Mouse (Mus musculus) liver, adult 2 months (tissue): ENCODE measurements around the gene Dmrtc2. TPM values are rescaled to one million over a fixed set of nuclear protein-coding genes. Genes with fewer than 3 reads are reported as not detected.
A peak's percentile ranks its signal among the peaks of the same experiment; 100 is the strongest.

Source experiments
- DNase-seq: peaks from one replicate; pipeline ENCODE4 v3.0.0-alpha.2; 2011; ENCODE audit warnings: low read depth, low spot score; ENCODE audit errors: extremely low read depth
- H3K27ac ChIP-seq: fragments of 200-500 bp; replicated peaks from 2 replicates; pipeline ENCODE4 v1.5.1; 2012; ENCODE audit warnings: low read depth, mild to moderate bottlenecking, control low read depth, inconsistent platforms, low read length; ENCODE audit not compliant: insufficient read depth
- H3K27me3 ChIP-seq: fragments of 200-500 bp; 2 replicates; pipeline ENCODE4 v1.6.1; 2012; ENCODE audit warnings: mild to moderate bottlenecking, moderate library complexity, low read length, inconsistent platforms; ENCODE audit not compliant: control insufficient read depth, insufficient read depth
- H3K36me3 ChIP-seq: fragments of 200-500 bp; 2 replicates; pipeline ENCODE4 v1.6.1; 2012; ENCODE audit warnings: low read length, inconsistent platforms; ENCODE audit not compliant: control insufficient read depth, insufficient read depth
- H3K4me1 ChIP-seq: fragments of 200-500 bp; 2 replicates; pipeline ENCODE4 v1.6.1; 2011; ENCODE audit warnings: low read length; ENCODE audit not compliant: control insufficient read depth, insufficient read depth
- H3K4me3 ChIP-seq: fragments of 200-500 bp; 2 replicates; pipeline ENCODE4 v1.5.1; 2011; ENCODE audit warnings: low read depth, mild to moderate bottlenecking, control low read depth, low read length, moderate library complexity; ENCODE audit not compliant: insufficient read depth
- H3K79me2 ChIP-seq: fragments of 200-500 bp; 2 replicates; pipeline ENCODE4 v1.6.1; 2012; ENCODE audit warnings: inconsistent platforms, mild to moderate bottlenecking, low read length, moderate library complexity; ENCODE audit not compliant: control insufficient read depth, insufficient read depth
- H3K9ac ChIP-seq: fragments of 200-500 bp; 2 replicates; pipeline ENCODE4 v1.6.1; 2012; ENCODE audit warnings: low read depth, mild to moderate bottlenecking, control low read depth, inconsistent platforms, low read length
- CTCF ChIP-seq: fragments of 200-500 bp; IDR thresholded peaks from 2 replicates; pipeline ENCODE4 v1.5.1; 2011; ENCODE audit warnings: low read depth, low read length, control low read depth
- POLR2A ChIP-seq: fragments of 200-500 bp; IDR thresholded peaks from 2 replicates; pipeline ENCODE4 v1.6.1; 2011; ENCODE audit warnings: low read length, control low read depth; ENCODE audit not compliant: insufficient read depth; ENCODE audit errors: extremely low read depth
- WGBS: fragments of 180-500 bp; shearing (Covaris S2); methylation state at CpG from one replicate; pipeline ENCODE4 v1.1.7; 2018; 5-methylcytosine and 5-hydroxymethylcytosine counted together
- polyA plus RNA-seq: library from polyadenylated mRNA; depleted of rRNA; stranded (reverse); fragments of >200 nt; gene quantifications from 2 replicates; pipeline ENCODE4 v1.2.3, GENCODE M21; 2012
- total RNA-seq: library from RNA; depleted of rRNA; stranded (reverse); fragments of >200 nt; gene quantifications from 2 replicates; pipeline ENCODE4 v1.2.3, GENCODE M21; 2014

Gene Dmrtc2
- total and polyA plus RNA-seq, 2 experiments: not detected

- peaks cover 13% of the 10 kb centered on the region for H3K4me1 ChIP-seq
These were observed 16.4 kb downstream of the Dmrtc2 start for GRCm38 (mm10) chr7:24886308-24886633.

GRCm38 (mm10) chr7:24887096-24887495 lies 17.2 kb downstream of the Dmrtc2 start:
- H3K4me3 ChIP-seq: no peak overlapping the region
- TF ChIP-seq POLR2A (no peak), CTCF (no peak)
- peaks cover 9% of the 10 kb centered on the region; the same call in 1 of the 2 replicates for H3K79me2 ChIP-seq
- no peak overlapping the region for H3K9ac ChIP-seq
- peaks cover 13% of the 10 kb centered on the region for H3K4me1 ChIP-seq
- DNase-seq: no peak
- no peaks in the 10 kb centered on the region for H3K27me3 ChIP-seq
- H3K27ac ChIP-seq: no peak overlapping the region
- WGBS: 73% methylated on average over 4 of the region's 4 CpGs
- H3K36me3 ChIP-seq: peaks cover 32% of the 10 kb centered on the region

More at GRCm38 (mm10) chr7:24886308-24886633, 16.4 kb downstream of the Dmrtc2 start:
- TF ChIP-seq CTCF: no peak
- no peak for TF ChIP-seq POLR2A
- WGBS: 11% methylated on average over 4 of the region's 4 CpGs
- no peak overlapping the region for H3K4me3 ChIP-seq
- H3K9ac ChIP-seq: peak overlapping the region; percentile 16
- peak; percentile 43 for DNase-seq
- peaks cover 32% of the 10 kb centered on the region for H3K36me3 ChIP-seq
- H3K27ac ChIP-seq: 0 out of 2 replicates have a peak overlapping the region, but pooled peaks have one; percentile 0
- no peaks in the 10 kb centered on the region for H3K27me3 ChIP-seq
- peaks cover 9% of the 10 kb centered on the region; the same call in 1 of the 2 replicates for H3K79me2 ChIP-seq

- Histone ChIP-seq H3K36me3 (peaks cover 32% of the 10 kb centered on the region), H3K4me3 (no peak overlapping the region), H3K27ac (no peak overlapping the region), H3K4me1 (peaks cover 13% of the 10 kb centered on the region), H3K79me2 (peaks cover 8% of the 10 kb centered on the region; the same call in 1 of the 2 replicates), H3K9ac (no peak overlapping the region), H3K27me3 (no peaks in the 10 kb centered on the region)
- TF ChIP-seq POLR2A (no peak), CTCF (no peak)
- no peak for DNase-seq
- WGBS: 80% methylated on average over 6 of the region's 6 CpGs
These were observed 19.8 kb downstream of the Dmrtc2 start for GRCm38 (mm10) chr7:24889431-24890220.

- Histone ChIP-seq H3K36me3 (peaks cover 32% of the 10 kb centered on the region), H3K9ac (no peak overlapping the region)
These were observed 20.7 kb downstream of the Dmrtc2 start for GRCm38 (mm10) chr7:24890281-24891216.

GRCm38 (mm10) chr7:24891241-24892124 lies 21.6 kb downstream of the Dmrtc2 start:
- Histone ChIP-seq H3K4me3 (no peak overlapping the region), H3K27ac (no peak overlapping the region), H3K79me2 (no peaks in the 10 kb centered on the region; the same call in 1 of the 2 replicates), H3K4me1 (peaks cover 2% of the 10 kb centered on the region; the same call in 1 of the 2 replicates), H3K27me3 (no peaks in the 10 kb centered on the region), H3K36me3 (peaks cover 28% of the 10 kb centered on the region), H3K9ac (no peak overlapping the region)
- TF ChIP-seq POLR2A (no peak), CTCF (no peak)
- no peak for DNase-seq
- 64% methylated on average over 3 of the region's 3 CpGs for WGBS

More at GRCm38 (mm10) chr7:24890281-24891216, 20.7 kb downstream of the Dmrtc2 start:
- Histone ChIP-seq H3K27me3 (no peaks in the 10 kb centered on the region), H3K4me3 (no peak overlapping the region), H3K79me2 (peaks cover 4% of the 10 kb centered on the region; the same call in 1 of the 2 replicates), H3K27ac (no peak overlapping the region), H3K4me1 (peaks cover 11% of the 10 kb centered on the region)
- WGBS: 27% methylated on average over 10 of the region's 10 CpGs
- TF ChIP-seq POLR2A (no peak), CTCF (peak; percentile 98)
- peak; percentile 68 for DNase-seq
